Mouse (Mus musculus): ENCODE measurements around the gene Psmc4. TPM values are rescaled to one million over a fixed set of nuclear protein-coding genes. Genes with fewer than 3 reads are reported as not detected.

The Psmc4 gene
- 217 TPM for polyA plus RNA-seq (2017; shearing (Covaris generic))

GRCm38 (mm10) chr7:28049476-28050409 lies at the start of gene Psmc4:
TSS of gene Psmc4 (minus strand) at chr7:28050101.

GRCm38 (mm10) chr7:28070531-28071298 lies 20.8 kb upstream of the Psmc4 start, which contains the start of gene Fcgbp:
TSS of gene Fcgbp (plus strand) at chr7:28071236.

GRCm38 (mm10) chr7:28013549-28014444 lies 36.1 kb downstream of the Psmc4 start, which contains the start of gene Zfp850:
TSS of gene Zfp850 (minus strand) at chr7:28014115.

Other genes with a start within 250 kb of the Psmc4 start
- gene Zfp626, start 242.9 kb downstream of the Psmc4 start, polyA plus RNA-seq (2017; shearing (Covaris generic)): 3.2 TPM
- 9.0 TPM for gene Zfp59, start 211.5 kb downstream of the Psmc4 start, polyA plus RNA-seq (2017; shearing (Covaris generic))
- gene Zfp607a, start 192.6 kb downstream of the Psmc4 start, polyA plus RNA-seq (2017; shearing (Covaris generic)): 11.7 TPM
- gene Zfp974, start 120.6 kb downstream of the Psmc4 start, polyA plus RNA-seq (2017; shearing (Covaris generic)): 8.6 TPM
- 15.7 TPM for gene Zfp780b, start 70.9 kb downstream of the Psmc4 start, polyA plus RNA-seq (2017; shearing (Covaris generic))
- 6.7 TPM for gene Zfp850, start 36.0 kb downstream of the Psmc4 start, polyA plus RNA-seq (2017; shearing (Covaris generic))
- not detected for gene Fcgbp, start 21.1 kb upstream of the Psmc4 start, polyA plus RNA-seq (2017; shearing (Covaris generic))
- gene 9530053A07Rik, start 79.4 kb upstream of the Psmc4 start, polyA plus RNA-seq (2017; shearing (Covaris generic)): not detected
- gene Fbl, start 119.6 kb upstream of the Psmc4 start, polyA plus RNA-seq (2017; shearing (Covaris generic)): 191 TPM
- gene Dyrk1b, start 129.4 kb upstream of the Psmc4 start, polyA plus RNA-seq (2017; shearing (Covaris generic)): 7.4 TPM
- not detected for gene Eid2, start 217.8 kb upstream of the Psmc4 start, polyA plus RNA-seq (2017; shearing (Covaris generic))
- gene Eid2b, start 227.6 kb upstream of the Psmc4 start, polyA plus RNA-seq (2017; shearing (Covaris generic)): 2.7 TPM
- not detected for gene Selenov, start 241.1 kb upstream of the Psmc4 start, polyA plus RNA-seq (2017; shearing (Covaris generic))

Data from activated CD4-positive, CD25-positive, alpha-beta regulatory T cell, adult 9 weeks (primary cell).